Comparison of ENCODE assay signal across 25 mouse cellular contexts in genomic region chr2:119353707-119354106, GRCm38 (mm10).
"Had no signal": no experiment of that assay in that cellular context is flagged by ENCODE, and none has a peak within 500 bp of the region (broad histone marks: within the 10 kb centered on the region; RNA-seq: fewer than 3 reads in every experiment).

No protein-coding gene starts in this region.

- H3K4me2 ChIP-seq: heart, embryonic 12.5 days; hindbrain, embryonic 13.5 days; hindbrain, embryonic 15.5 days; kidney, embryonic 15.5 days; limb, embryonic 12.5 days; liver, embryonic 11.5 days; liver, embryonic 13.5 days had no signal

- DNase-seq: gastrocnemius, postnatal 14 days; gastrocnemius, postnatal 36 days; heart, adult 18-20 months; heart, postnatal 14 days; heart, postnatal 36 days; kidney, adult 11 months; kidney, adult 2 months; kidney, adult 9 months; kidney, postnatal 14 days; kidney, postnatal 36 days; layer of hippocampus, adult 9-11 months; liver; liver, embryonic 13.5 days had no signal

- H3K27ac ChIP-seq: heart, embryonic 10.5 days; hindbrain, embryonic 13.5 days; hindbrain, embryonic 15.5 days; hindbrain, postnatal 0 days; kidney, embryonic 15.5 days; kidney, postnatal 0 days; left cerebral cortex, adult 2 months; limb, embryonic 10.5 days; limb, embryonic 12.5 days; liver, embryonic 13.5 days had no signal

- H3K4me3 ChIP-seq: heart, embryonic 10.5 days; heart, embryonic 12.5 days; hindbrain, embryonic 13.5 days; hindbrain, embryonic 15.5 days; kidney, embryonic 15.5 days; left cerebral cortex, adult 2 months; limb, embryonic 10.5 days; limb, embryonic 12.5 days; liver, embryonic 13.5 days had no signal

- ATAC-seq: hindbrain, postnatal 0 days; intestine, embryonic 16.5 days had no signal

- H3K36me3 ChIP-seq: heart, embryonic 10.5 days; heart, embryonic 12.5 days; kidney, embryonic 15.5 days; limb, embryonic 10.5 days; limb, embryonic 12.5 days; liver, embryonic 13.5 days had no signal
